Mouse (Mus musculus) neural tube, embryonic 11.5 days (tissue): ENCODE data around the gene Grin3a. TPM values are rescaled to one million over a fixed set of nuclear protein-coding genes. Genes with fewer than 3 reads are reported as not detected.

Source experiments
- ATAC-seq: fragments of 200-750 bp; cut with Nextera tagmentation; 2 replicates; pipeline ENCODE4 v1.8.0; 2017; ENCODE audit warnings: moderate number of reproducible peaks, mild to moderate bottlenecking, moderate TSS enrichment, moderate library complexity; ENCODE audit not compliant: insufficient read depth, low FRiP score, low TSS enrichment
- DNase-seq: peaks from one replicate; pipeline ENCODE4 v3.0.0-alpha.2; 2015; ENCODE audit warnings: low spot score
- H3K27ac ChIP-seq: fragments of 300-500 bp; sonication (generic); 2 replicates; pipeline ENCODE4 v1.5.1; 2014; ENCODE audit warnings: low read depth, mild to moderate bottlenecking, low read length
- H3K27me3 ChIP-seq: fragments of 300-500 bp; sonication (generic); 2 replicates; pipeline ENCODE4 v1.6.1; 2014; ENCODE audit warnings: mild to moderate bottlenecking, low read length, mixed read lengths; ENCODE audit not compliant: control insufficient read depth, insufficient read depth
- H3K36me3 ChIP-seq: fragments of 300-500 bp; sonication (generic); 2 replicates; pipeline ENCODE4 v1.6.1; 2014; ENCODE audit warnings: mild to moderate bottlenecking, low read length, moderate library complexity, mixed read lengths; ENCODE audit not compliant: control insufficient read depth, insufficient read depth
- H3K4me1 ChIP-seq: fragments of 300-500 bp; sonication (generic); 2 replicates; pipeline ENCODE4 v1.6.1; 2014; ENCODE audit warnings: low read length, mixed read lengths; ENCODE audit not compliant: control insufficient read depth, insufficient read depth
- H3K4me2 ChIP-seq: fragments of 300-500 bp; sonication (generic); 2 replicates; pipeline ENCODE4 v1.6.1; 2014; ENCODE audit warnings: low read depth, mild to moderate bottlenecking, moderate library complexity
- H3K4me3 ChIP-seq: fragments of 300-500 bp; sonication (generic); 2 replicates; pipeline ENCODE4 v1.5.1; 2014; ENCODE audit warnings: low read depth, low read length
- H3K9ac ChIP-seq: fragments of 300-500 bp; sonication (generic); 2 replicates; pipeline ENCODE4 v1.6.1; 2014; ENCODE audit warnings: mild to moderate bottlenecking, low read length
- H3K9me3 ChIP-seq: fragments of 300-500 bp; sonication (generic); 2 replicates; pipeline ENCODE4 v1.6.1; 2016; ENCODE audit warnings: low read length; ENCODE audit not compliant: control insufficient read depth
- WGBS: fragments of 180-500 bp; shearing (Covaris S2); extraction: QIAGEN DNeasy Blood & Tissue Kit; methylation state at CpG from one replicate; pipeline ENCODE4 v1.1.7; 2014; 5-methylcytosine and 5-hydroxymethylcytosine counted together
- polyA plus RNA-seq: library from polyadenylated mRNA; unstranded; fragments of >200 nt; fragmentation: Nextera tagmentation; extraction: Ambion mirVana; gene quantifications from 2 replicates; pipeline ENCODE4 v1.2.1, GENCODE M21; 2014

Grin3a gene
- polyA plus RNA-seq, 1 experiment from 2014 or later: 2.6 TPM

GRCm38 (mm10) chr4:49813852-49814251 lies 31.7 kb downstream of the Grin3a start:
- 90% methylated on average over 3 of the region's 3 CpGs for WGBS
- no peak for ATAC-seq
- no peaks in the 10 kb centered on the region for H3K36me3 ChIP-seq

DNA sequence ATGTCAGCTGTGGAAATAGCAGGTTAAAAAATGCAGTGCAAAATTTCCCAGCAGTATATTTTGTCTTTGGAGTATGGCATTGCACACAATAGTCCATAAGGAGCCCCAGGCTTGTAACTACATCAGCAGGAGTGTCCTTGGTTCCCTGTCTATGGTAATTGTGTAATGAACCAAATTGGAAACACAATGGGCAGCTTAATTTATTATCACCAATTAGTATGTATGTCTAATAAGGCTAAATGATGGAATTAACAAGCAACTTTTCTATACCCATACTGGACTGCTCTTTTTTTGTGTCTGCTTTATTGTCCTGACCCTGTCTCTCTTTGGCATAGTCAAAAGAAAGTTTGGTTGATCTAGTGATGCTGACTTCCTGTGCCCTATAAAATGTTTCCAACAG lies 38.8 kb downstream of the Grin3a start:
- no peak overlapping the region for H3K9ac ChIP-seq
- no peaks in the 10 kb centered on the region for H3K4me1 ChIP-seq
- H3K9me3 ChIP-seq: no peaks in the 10 kb centered on the region
- H3K4me2 ChIP-seq: no peak overlapping the region
- no peak overlapping the region for H3K4me3 ChIP-seq
- H3K27me3 ChIP-seq: no peaks in the 10 kb centered on the region
- no peak for DNase-seq
- H3K36me3 ChIP-seq: no peaks in the 10 kb centered on the region
- H3K27ac ChIP-seq: no peak overlapping the region
- no peak for ATAC-seq

More at GRCm38 (mm10) chr4:49813852-49814251, 31.7 kb downstream of the Grin3a start:
- Histone ChIP-seq H3K9me3 (no peaks in the 10 kb centered on the region), H3K27ac (no peak overlapping the region), H3K4me3 (no peak overlapping the region), H3K4me2 (no peak overlapping the region), H3K9ac (no peak overlapping the region), H3K4me1 (no peaks in the 10 kb centered on the region), H3K27me3 (no peaks in the 10 kb centered on the region)
- no peak for DNase-seq

DNA sequence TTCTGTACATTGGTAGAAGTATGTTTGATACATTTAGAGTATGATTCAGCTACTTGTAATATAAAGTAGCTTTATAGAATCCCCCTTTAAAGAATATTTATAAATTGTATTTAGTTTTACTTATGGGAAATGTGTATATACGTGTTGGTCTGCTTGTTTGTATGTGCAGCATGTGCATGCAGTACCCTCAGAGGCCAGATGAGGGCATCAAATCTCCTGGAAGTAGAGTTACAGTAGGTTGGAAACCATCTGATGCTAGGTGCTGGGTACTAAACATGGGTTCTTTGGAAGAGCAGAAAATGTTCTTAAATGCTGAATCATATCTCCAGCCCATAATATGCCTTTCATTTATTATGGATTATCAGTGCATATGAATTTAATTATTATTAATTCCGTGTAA lies 46.2 kb downstream of the Grin3a start:
- WGBS: 79% methylated on average over 2 of the region's 2 CpGs
- Histone ChIP-seq H3K36me3 (no peaks in the 10 kb centered on the region), H3K4me2 (no peak overlapping the region), H3K27ac (no peak overlapping the region), H3K27me3 (no peaks in the 10 kb centered on the region), H3K4me1 (no peaks in the 10 kb centered on the region), H3K9me3 (no peaks in the 10 kb centered on the region), H3K9ac (no peak overlapping the region), H3K4me3 (no peak overlapping the region)
- no peak for ATAC-seq
- no peak for DNase-seq

GRCm38 (mm10) chr4:49788971-49789370 lies 56.6 kb downstream of the Grin3a start:
- H3K9me3 ChIP-seq: no peaks in the 10 kb centered on the region
- no peaks in the 10 kb centered on the region for H3K36me3 ChIP-seq
- no peaks in the 10 kb centered on the region for H3K4me1 ChIP-seq
- H3K4me3 ChIP-seq: no peak overlapping the region
- no peak overlapping the region for H3K4me2 ChIP-seq
- WGBS: 82% methylated on average over 2 of the region's 2 CpGs
- H3K27me3 ChIP-seq: no peaks in the 10 kb centered on the region
- H3K9ac ChIP-seq: no peak overlapping the region
- no peak overlapping the region for H3K27ac ChIP-seq
- ATAC-seq (no peak), DNase-seq (no peak)

GRCm38 (mm10) chr4:49742847-49743246 lies 102.7 kb downstream of the Grin3a start:
- H3K9ac ChIP-seq: no peak overlapping the region
- no peak overlapping the region for H3K4me3 ChIP-seq
- no peak overlapping the region for H3K4me2 ChIP-seq
- no peak for DNase-seq
- no peaks in the 10 kb centered on the region for H3K9me3 ChIP-seq
- WGBS: 90% methylated on average over 5 of the region's 5 CpGs
- no peaks in the 10 kb centered on the region for H3K4me1 ChIP-seq
- no peak for ATAC-seq
- no peaks in the 10 kb centered on the region for H3K36me3 ChIP-seq
- H3K27ac ChIP-seq: no peak overlapping the region
- H3K27me3 ChIP-seq: no peaks in the 10 kb centered on the region

DNA sequence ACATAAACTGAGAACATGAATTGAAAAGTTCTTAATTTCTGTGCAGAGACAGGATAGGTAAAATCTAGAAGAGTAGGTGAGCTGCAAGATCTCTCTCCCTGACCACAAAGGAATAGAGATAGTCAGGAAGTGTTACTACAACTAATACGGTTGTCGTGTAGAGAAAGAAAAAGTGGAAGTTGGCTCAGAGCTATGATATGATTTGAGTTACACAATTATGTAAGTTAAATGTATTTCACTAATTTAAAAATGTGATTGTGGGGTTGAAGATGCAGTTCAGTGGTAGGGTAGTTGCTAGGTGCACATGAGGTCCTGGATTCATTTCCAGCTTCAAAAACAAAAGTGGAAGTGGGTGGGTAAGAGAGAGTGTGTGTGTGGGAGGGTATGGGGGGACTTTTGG lies 103.6 kb downstream of the Grin3a start:
- H3K9me3 ChIP-seq: no peaks in the 10 kb centered on the region

GRCm38 (mm10) chr4:49740796-49741766 lies 104.5 kb downstream of the Grin3a start:
- no peaks in the 10 kb centered on the region for H3K27me3 ChIP-seq
- DNase-seq: no peak
- WGBS: 82% methylated on average over 5 of the region's 5 CpGs

More for the DNA sequence above, 103.6 kb downstream of the Grin3a start:
- ATAC-seq (no peak), DNase-seq (no peak)
- H3K36me3 ChIP-seq: no peaks in the 10 kb centered on the region
- no peak overlapping the region for H3K9ac ChIP-seq
- no peak overlapping the region for H3K27ac ChIP-seq
- no peak overlapping the region for H3K4me2 ChIP-seq
- WGBS: 92% methylated on average over 2 of the region's 2 CpGs
- no peak overlapping the region for H3K4me3 ChIP-seq
- H3K27me3 ChIP-seq: no peaks in the 10 kb centered on the region
- no peaks in the 10 kb centered on the region for H3K4me1 ChIP-seq

DNA sequence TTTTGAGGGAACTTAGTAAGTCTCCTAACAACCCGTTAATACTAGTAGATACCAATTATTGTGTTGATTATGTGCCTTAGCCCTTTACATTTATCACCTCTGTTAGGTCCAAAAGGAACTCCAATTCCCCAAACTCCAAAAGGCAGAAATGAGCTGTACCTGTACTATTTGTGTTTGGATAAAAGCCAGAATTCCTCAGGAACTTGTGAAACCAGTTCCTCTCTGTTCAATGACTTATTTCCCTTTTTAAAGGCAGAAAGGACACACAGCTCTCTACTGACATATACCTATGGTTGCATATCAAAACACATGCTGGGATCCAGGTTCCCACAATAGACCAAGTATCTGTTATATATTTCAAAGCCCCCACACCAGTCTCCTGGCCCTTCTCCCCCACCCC lies 106.0 kb downstream of the Grin3a start:
- H3K4me1 ChIP-seq: no peaks in the 10 kb centered on the region
- no peaks in the 10 kb centered on the region for H3K36me3 ChIP-seq
- no peak overlapping the region for H3K9ac ChIP-seq
- H3K4me2 ChIP-seq: no peak overlapping the region
- no peak for DNase-seq
- no peaks in the 10 kb centered on the region for H3K27me3 ChIP-seq
- H3K9me3 ChIP-seq: no peaks in the 10 kb centered on the region
- WGBS: 63% methylated on average over 1 of the region's 1 CpGs
- H3K4me3 ChIP-seq: no peak overlapping the region
- H3K27ac ChIP-seq: no peak overlapping the region
- no peak for ATAC-seq

More at GRCm38 (mm10) chr4:49740796-49741766, 104.5 kb downstream of the Grin3a start:
- Histone ChIP-seq H3K4me2 (no peak overlapping the region), H3K9me3 (no peaks in the 10 kb centered on the region), H3K9ac (no peak overlapping the region), H3K4me1 (no peaks in the 10 kb centered on the region), H3K27ac (no peak overlapping the region), H3K4me3 (no peak overlapping the region), H3K36me3 (no peaks in the 10 kb centered on the region)
- no peak for ATAC-seq

DNA sequence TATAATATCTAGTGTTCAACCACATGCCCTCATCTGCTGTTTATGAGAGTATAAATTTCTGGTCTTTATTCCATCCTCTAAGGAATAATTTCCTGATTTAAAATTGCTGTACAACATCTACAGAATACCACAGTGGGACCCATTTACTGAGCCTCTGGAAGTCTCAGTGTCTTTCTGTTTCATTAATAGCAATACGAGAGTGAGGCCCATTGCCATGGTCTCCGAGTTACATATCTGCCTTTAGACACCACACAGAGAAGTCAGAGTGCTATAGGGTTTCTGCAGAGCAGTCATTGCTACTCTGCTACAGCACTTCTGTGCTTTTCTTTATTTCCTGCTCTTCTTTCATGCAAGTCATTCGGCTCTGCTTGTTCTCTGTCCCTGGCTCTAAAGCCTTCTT lies 116.2 kb downstream of the Grin3a start:
- Histone ChIP-seq H3K4me3 (no peak overlapping the region), H3K4me2 (no peak overlapping the region), H3K36me3 (no peaks in the 10 kb centered on the region), H3K4me1 (no peaks in the 10 kb centered on the region), H3K27me3 (no peaks in the 10 kb centered on the region), H3K27ac (no peak overlapping the region), H3K9me3 (no peaks in the 10 kb centered on the region), H3K9ac (no peak overlapping the region)
- ATAC-seq (no peak), DNase-seq (no peak)
- WGBS: 90% methylated on average over 3 of the region's 3 CpGs
